Mouse (Mus musculus) E14TG2a.4 (cell line): ENCODE measurements around the gene Ryr2.

Experiments
- CTCF ChIP-seq: conservative IDR thresholded peaks from 2 replicates; pipeline ENCODE4 v1.5.1; 2014; ENCODE audit warnings: low read length
- NANOG ChIP-seq: IDR thresholded peaks from 2 replicates; pipeline ENCODE4 v1.6.1; 2014; ENCODE audit warnings: borderline replicate concordance, low read length, mixed read lengths

DNA sequence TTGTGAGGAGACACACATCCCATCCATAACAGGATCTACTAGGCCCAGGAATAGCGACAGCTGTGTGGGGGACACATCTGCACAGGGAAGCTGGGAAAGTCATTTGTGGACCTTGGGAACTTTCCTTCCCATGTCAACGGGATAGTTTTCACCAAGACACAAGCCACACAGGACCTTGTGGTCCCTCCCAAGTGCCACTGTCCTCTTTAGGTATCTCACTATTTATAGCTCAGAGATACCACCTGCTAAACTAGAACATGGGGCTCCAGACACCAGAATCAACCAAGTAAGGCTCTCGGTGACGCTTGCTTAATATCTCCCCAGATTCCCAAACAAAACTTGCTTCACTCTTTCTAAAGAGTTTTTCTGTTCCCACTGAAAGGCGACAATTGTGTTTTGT is 73.5 kb downstream of the Ryr2 start:
- TF ChIP-seq CTCF (no peak), NANOG (no peak)
